Mouse (Mus musculus) kidney, embryonic 16.5 days (tissue): ENCODE measurements around the gene Wsb2. TPM values are rescaled to one million over a fixed set of nuclear protein-coding genes. Genes with fewer than 3 reads are reported as not detected.
"Not testable (repeated sequence)": the region's sequence is repeated elsewhere in the genome, so short reads cannot be mapped to it uniquely, and the experiment has no call there.

ENCODE experiments used
- ATAC-seq: fragments of 200-750 bp; cut with Nextera tagmentation; 2 replicates; pipeline ENCODE4 v1.8.0; 2017; ENCODE audit warnings: moderate TSS enrichment; ENCODE audit not compliant: low FRiP score, low TSS enrichment
- H3K27ac ChIP-seq: fragments of 300-500 bp; sonication (generic); 2 replicates; pipeline ENCODE4 v1.5.1; 2014; ENCODE audit warnings: low read length
- H3K27me3 ChIP-seq: fragments of 300-500 bp; sonication (generic); 2 replicates; pipeline ENCODE4 v1.6.1; 2014; ENCODE audit warnings: low read length, control low read depth, mixed read lengths; ENCODE audit not compliant: insufficient read depth
- H3K36me3 ChIP-seq: fragments of 300-500 bp; sonication (generic); 2 replicates; pipeline ENCODE4 v1.6.1; 2014; ENCODE audit warnings: low read length, control low read depth, mixed read lengths; ENCODE audit not compliant: insufficient read depth
- H3K4me1 ChIP-seq: fragments of 300-500 bp; sonication (generic); 2 replicates; pipeline ENCODE4 v1.6.1; 2014; ENCODE audit warnings: low read length, control low read depth, mixed read lengths; ENCODE audit not compliant: insufficient read depth
- H3K4me2 ChIP-seq: fragments of 300-500 bp; sonication (generic); replicated peaks from 2 replicates; pipeline ENCODE4 v1.6.1; 2014; ENCODE audit warnings: low read depth, low read length
- H3K4me3 ChIP-seq: fragments of 300-500 bp; sonication (generic); 2 replicates; pipeline ENCODE4 v1.5.1; 2014; ENCODE audit warnings: mild to moderate bottlenecking, low read length
- H3K9ac ChIP-seq: fragments of 300-500 bp; sonication (generic); replicated peaks from 2 replicates; pipeline ENCODE4 v1.6.1; 2014; ENCODE audit warnings: low read length
- H3K9me3 ChIP-seq: fragments of 300-500 bp; sonication (generic); 2 replicates; pipeline ENCODE4 v1.6.1; 2016; ENCODE audit warnings: low read length, control low read depth
- WGBS: fragments of 180-500 bp; shearing (Covaris S2); extraction: QIAGEN DNeasy Blood & Tissue Kit; methylation state at CpG from one replicate; pipeline ENCODE4 v1.1.7; 2014; 5-methylcytosine and 5-hydroxymethylcytosine counted together
- polyA plus RNA-seq: library from polyadenylated mRNA; unstranded; fragments of >200 nt; fragmentation: Nextera tagmentation; extraction: Ambion mirVana; gene quantifications from 2 replicates; pipeline ENCODE4 v1.2.1, GENCODE M21; 2015

Wsb2 gene
- polyA plus RNA-seq, 1 experiment from 2014 or later, result 69.7 TPM

DNA sequence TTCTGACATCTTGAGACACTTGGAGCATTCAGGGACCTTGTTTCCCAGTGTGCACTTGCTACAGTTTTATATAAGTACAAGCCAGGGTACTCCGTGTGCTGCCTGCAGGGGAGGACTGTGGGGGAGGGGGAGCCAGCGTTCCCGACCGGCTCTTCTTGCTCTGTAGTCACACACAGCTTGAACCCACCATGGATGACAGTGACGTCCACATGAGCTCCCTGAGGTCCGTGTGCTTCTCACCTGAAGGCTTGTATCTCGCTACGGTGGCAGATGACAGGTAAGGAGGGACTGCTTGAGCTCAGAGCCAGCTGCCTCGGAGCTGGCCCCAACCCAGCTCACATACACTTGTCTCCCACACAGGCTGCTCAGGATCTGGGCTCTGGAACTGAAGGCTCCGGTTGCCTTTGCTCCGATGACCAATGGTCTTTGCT lies 19.2 kb downstream of the Wsb2 start:
- Histone ChIP-seq H3K27ac (no peak overlapping the region), H3K36me3 (peaks cover 72% of the 10 kb centered on the region), H3K9ac (no peak overlapping the region), H3K4me1 (no peaks in the 10 kb centered on the region), H3K4me2 (no peak overlapping the region), H3K4me3 (no peak overlapping the region), H3K9me3 (no peaks in the 10 kb centered on the region), H3K27me3 (no peaks in the 10 kb centered on the region)
- no peak for ATAC-seq
- 75% methylated on average over 11 of the region's 11 CpGs for WGBS

GRCm38 (mm10) chr5:117377731-117378130 lies 20.6 kb downstream of the Wsb2 start:
- ATAC-seq, H3K27ac ChIP-seq, H3K4me1 ChIP-seq, H3K4me3 ChIP-seq, H3K4me2 ChIP-seq, H3K9ac ChIP-seq, H3K9me3 ChIP-seq, H3K27me3 ChIP-seq: not testable (repeated sequence)
- WGBS, result 88% methylated on average over 14 of the region's 14 CpGs
- peaks cover 72% of the 10 kb centered on the region for H3K36me3 ChIP-seq

- H3K9ac ChIP-seq, result no peak overlapping the region
These were observed 23.1 kb downstream of the Wsb2 start for GRCm38 (mm10) chr5:117380199-117380598.

DNA sequence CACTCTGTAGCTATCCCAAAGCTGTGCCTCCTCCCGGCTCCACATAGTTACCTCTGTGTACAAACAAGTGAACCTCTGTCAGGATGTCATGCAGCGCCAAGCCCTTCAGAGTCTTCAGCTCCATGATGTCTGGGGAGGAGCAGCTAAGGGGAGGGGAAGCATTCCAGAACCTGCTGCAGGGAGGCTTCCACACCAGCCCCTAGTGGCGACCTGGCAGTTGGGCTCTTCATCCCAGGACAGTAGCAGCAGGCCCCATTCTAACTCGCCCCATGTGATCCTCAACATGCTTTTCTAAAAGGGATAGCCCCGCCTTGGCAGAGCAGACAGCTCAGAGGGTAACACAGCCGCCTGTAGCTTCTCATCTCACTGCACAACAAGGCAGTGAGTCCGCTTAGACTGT lies 24.7 kb downstream of the Wsb2 start:
- H3K9ac ChIP-seq, result no peak overlapping the region
- H3K9me3 ChIP-seq, result no peaks in the 10 kb centered on the region
- H3K27ac ChIP-seq, result no peak overlapping the region
- H3K4me2 ChIP-seq, result no peak overlapping the region
- no peaks in the 10 kb centered on the region for H3K4me1 ChIP-seq
- ATAC-seq, result no peak
- peaks cover 48% of the 10 kb centered on the region for H3K36me3 ChIP-seq
- H3K4me3 ChIP-seq, result no peak overlapping the region
- WGBS, result 83% methylated on average over 7 of the region's 7 CpGs
- H3K27me3 ChIP-seq, result no peaks in the 10 kb centered on the region

More at GRCm38 (mm10) chr5:117380199-117380598, 23.1 kb downstream of the Wsb2 start:
- H3K36me3 ChIP-seq, result peaks cover 61% of the 10 kb centered on the region
- H3K4me1 ChIP-seq, result no peaks in the 10 kb centered on the region
- H3K4me3 ChIP-seq, result no peak overlapping the region
- no peaks in the 10 kb centered on the region for H3K27me3 ChIP-seq
- 80% methylated on average over 4 of the region's 4 CpGs for WGBS
- no peaks in the 10 kb centered on the region for H3K9me3 ChIP-seq
- no peak overlapping the region for H3K4me2 ChIP-seq
- no peak for ATAC-seq
- no peak overlapping the region for H3K27ac ChIP-seq

- H3K4me3 ChIP-seq, result no peak overlapping the region
- no peaks in the 10 kb centered on the region for H3K9me3 ChIP-seq
- ATAC-seq, result no peak
- H3K36me3 ChIP-seq, result peaks cover 43% of the 10 kb centered on the region
- 64% methylated on average over 12 of the region's 12 CpGs for WGBS
- H3K4me1 ChIP-seq, result peaks cover 9% of the 10 kb centered on the region
- H3K9ac ChIP-seq, result no peak overlapping the region
- H3K4me2 ChIP-seq, result no peak overlapping the region
- H3K27me3 ChIP-seq, result no peaks in the 10 kb centered on the region
- H3K27ac ChIP-seq, result no peak overlapping the region
These were observed 26.1 kb downstream of the Wsb2 start for GRCm38 (mm10) chr5:117383198-117383597.

GRCm38 (mm10) chr5:117388296-117388751 lies 31.2 kb downstream of the Wsb2 start:
- Histone ChIP-seq H3K36me3 (peaks cover 9% of the 10 kb centered on the region), H3K27me3 (no peaks in the 10 kb centered on the region), H3K4me3 (peak overlapping the region; percentile 74), H3K9ac (peak overlapping the region; percentile 91), H3K4me2 (peak overlapping the region; percentile 70), H3K27ac (0 out of 2 replicates have a peak overlapping the region, but pooled peaks have one; percentile 56), H3K4me1 (peaks cover 11% of the 10 kb centered on the region), H3K9me3 (no peaks in the 10 kb centered on the region; the same call in 1 of the 2 replicates)
- ATAC-seq, result peak; percentile 33
- WGBS, result 11% methylated on average over 16 of the region's 16 CpGs

GRCm38 (mm10) chr5:117388877-117389276 lies 31.8 kb downstream of the Wsb2 start, which contains the start of gene Rfc5:
Rfc5 (minus strand) TSS chr5:117389047.
- peaks cover 9% of the 10 kb centered on the region for H3K36me3 ChIP-seq
- WGBS, result under 1% methylated on average over 44 of the region's 44 CpGs
- no peaks in the 10 kb centered on the region; the same call in 1 of the 2 replicates for H3K9me3 ChIP-seq
- peak within 1 kb of the TSS; percentile 91 for H3K9ac ChIP-seq
- H3K4me2 ChIP-seq, result peak within 1 kb of the TSS; percentile 70
- H3K27ac ChIP-seq, result 0 out of 2 replicates have a peak within 1 kb of the TSS, but pooled peaks have one; percentile 56
- peak within 1 kb of the TSS; percentile 74 for H3K4me3 ChIP-seq
- peak; percentile 97 for ATAC-seq
- H3K4me1 ChIP-seq, result peaks cover 11% of the 10 kb centered on the region
- H3K27me3 ChIP-seq, result no peaks in the 10 kb centered on the region

GRCm38 (mm10) chr5:117390895-117391294 lies 33.8 kb downstream of the Wsb2 start:
- ATAC-seq, result no peak
- WGBS, result 95% methylated on average over 1 of the region's 1 CpGs
- H3K27me3 ChIP-seq, result no peaks in the 10 kb centered on the region
- H3K4me1 ChIP-seq, result peaks cover 11% of the 10 kb centered on the region
- no peak overlapping the region for H3K4me2 ChIP-seq
- no peak overlapping the region for H3K27ac ChIP-seq
- no peak overlapping the region for H3K9ac ChIP-seq
- H3K4me3 ChIP-seq, result no peak overlapping the region
- no peaks in the 10 kb centered on the region; the same call in 1 of the 2 replicates for H3K36me3 ChIP-seq
- no peaks in the 10 kb centered on the region; the same call in 1 of the 2 replicates for H3K9me3 ChIP-seq

DNA sequence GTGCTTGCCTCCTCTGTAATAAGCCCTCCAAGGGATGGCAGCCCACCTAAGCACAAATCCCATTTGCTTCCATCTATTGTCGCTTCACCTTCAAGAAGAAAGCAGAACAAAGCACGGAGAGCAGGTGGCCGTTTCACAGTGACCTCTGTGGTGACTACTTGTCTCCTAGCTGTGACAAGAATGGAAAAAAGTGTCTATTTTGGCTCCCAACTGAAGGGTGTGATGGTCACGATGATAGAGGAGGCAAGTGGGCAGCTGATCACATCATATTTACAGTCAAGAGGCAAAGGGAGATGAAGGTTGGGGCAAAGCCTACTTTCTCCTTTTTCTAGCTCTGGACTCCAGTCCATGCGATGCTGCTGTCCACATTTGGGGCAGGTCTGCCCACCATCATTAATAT lies 38.7 kb downstream of the Wsb2 start:
- Histone ChIP-seq H3K36me3 (no peaks in the 10 kb centered on the region), H3K27me3 (no peaks in the 10 kb centered on the region), H3K27ac (no peak overlapping the region), H3K9me3 (no peaks in the 10 kb centered on the region; the same call in 1 of the 2 replicates), H3K9ac (no peak overlapping the region), H3K4me3 (no peak overlapping the region), H3K4me1 (no peaks in the 10 kb centered on the region), H3K4me2 (no peak overlapping the region)
- no peak for ATAC-seq
- WGBS, result 83% methylated on average over 5 of the region's 5 CpGs

DNA sequence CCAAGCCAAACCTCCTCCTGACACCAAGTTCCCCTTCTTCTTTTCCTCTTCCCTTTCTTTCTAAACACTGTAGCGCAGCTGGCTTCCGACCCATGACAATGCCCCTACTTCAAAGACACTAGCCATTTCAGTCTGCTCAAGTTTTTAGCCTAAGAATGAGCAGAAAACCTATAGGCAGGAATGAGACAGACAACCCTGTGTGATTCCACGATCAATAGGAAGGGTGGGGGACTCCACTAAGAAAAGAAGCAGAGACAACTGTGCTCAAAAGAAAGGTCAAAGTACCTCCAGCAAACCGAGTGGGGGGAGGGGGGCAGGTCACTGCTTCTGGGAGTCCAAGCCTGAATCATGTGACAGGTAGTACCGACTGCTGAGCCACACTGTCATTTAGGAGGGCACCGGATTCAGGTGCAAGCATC lies 39.5 kb downstream of the Wsb2 start:
- no peaks in the 10 kb centered on the region; the same call in 1 of the 2 replicates for H3K9me3 ChIP-seq
- H3K4me3 ChIP-seq, result no peak overlapping the region
- no peak overlapping the region for H3K27ac ChIP-seq
- no peak overlapping the region for H3K9ac ChIP-seq
- no peaks in the 10 kb centered on the region for H3K4me1 ChIP-seq
- ATAC-seq, result no peak
- WGBS, result 70% methylated on average over 6 of the region's 6 CpGs
- no peaks in the 10 kb centered on the region for H3K27me3 ChIP-seq
- H3K36me3 ChIP-seq, result no peaks in the 10 kb centered on the region
- H3K4me2 ChIP-seq, result no peak overlapping the region
